Mouse (Mus musculus): ENCODE results near the gene Ralgps1. TPM values are rescaled to one million over a fixed set of nuclear protein-coding genes. Genes with fewer than 3 reads are reported as not detected.

Gene Ralgps1
- total RNA-seq, 2 experiments from 2014 or later, result 6.6 to 7.3 TPM

- DNase-seq, result no peak
Measured at GRCm38 (mm10) chr2:33280525-33280924, 90.8 kb downstream of the Ralgps1 start.

GRCm38 (mm10) chr2:33279758-33280157 is 91.5 kb downstream of the Ralgps1 start:
- DNase-seq, result no peak

DNA sequence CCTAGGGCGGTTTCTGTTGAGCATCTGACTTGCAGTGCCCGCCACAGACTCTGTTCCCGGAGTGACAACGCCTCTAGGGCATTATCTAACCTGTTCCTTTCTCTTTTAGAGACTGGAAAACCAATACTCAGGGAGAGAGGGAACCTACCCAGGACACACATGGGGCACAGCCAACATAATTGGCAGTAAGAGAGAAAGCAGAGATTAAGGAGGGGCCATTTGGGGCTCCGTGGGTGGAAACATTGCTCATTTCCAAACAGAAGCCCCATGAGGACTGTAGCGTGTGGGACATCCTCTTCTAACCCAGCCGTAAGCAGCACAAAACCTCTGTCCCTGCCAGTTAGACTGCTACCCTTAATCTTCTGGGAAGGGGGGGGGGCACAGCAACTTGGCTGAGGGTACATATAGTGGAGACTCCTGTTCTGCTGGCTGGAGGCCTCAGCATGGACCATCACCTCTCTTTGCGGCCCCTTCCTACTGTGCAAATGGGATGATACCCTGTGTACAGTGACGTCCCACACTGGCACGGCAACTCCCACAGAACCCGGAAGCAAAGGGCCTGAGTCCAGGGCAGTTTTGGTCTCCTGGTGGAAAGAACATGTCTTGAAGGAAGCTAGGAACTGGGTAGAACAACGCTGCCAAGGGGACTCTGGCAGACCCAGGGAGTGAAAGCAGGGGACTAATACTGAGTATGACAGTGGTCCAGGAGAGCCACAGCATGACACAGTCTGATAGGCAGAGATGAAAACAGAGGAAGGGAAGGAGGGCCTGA is 96.4 kb downstream of the Ralgps1 start:
- peak; percentile 56 to 64 for DNase-seq

GRCm38 (mm10) chr2:33272665-33273439 is 98.4 kb downstream of the Ralgps1 start:
- DNase-seq, result peak; percentile 57 to 59

DNA sequence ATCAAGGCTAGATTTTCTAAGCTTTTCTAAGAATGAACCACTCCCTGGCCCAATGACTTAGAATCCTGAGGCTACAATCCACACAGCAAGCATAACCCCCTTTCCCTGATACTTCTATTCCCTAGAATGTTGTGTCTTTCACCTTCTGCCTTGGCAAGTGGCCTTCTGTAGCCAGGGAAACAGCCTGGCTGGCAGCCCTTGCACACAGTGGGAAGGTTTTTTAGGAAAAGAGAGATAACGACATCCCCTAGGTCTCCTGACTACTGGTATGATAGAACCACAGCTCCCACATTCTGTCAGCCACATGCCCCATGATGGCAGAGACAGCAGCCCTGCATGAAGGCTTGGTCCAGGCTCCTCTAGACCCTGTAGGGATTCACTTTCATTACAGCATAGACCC is 99.8 kb downstream of the Ralgps1 start:
- DNase-seq, result no peak

- no peak for DNase-seq
Measured at GRCm38 (mm10) chr2:33270569-33270968, 100.7 kb downstream of the Ralgps1 start.

GRCm38 (mm10) chr2:33269132-33269493 is 102.2 kb downstream of the Ralgps1 start:
- peak in 1 of 2 experiments; percentile 61 for DNase-seq

DNA sequence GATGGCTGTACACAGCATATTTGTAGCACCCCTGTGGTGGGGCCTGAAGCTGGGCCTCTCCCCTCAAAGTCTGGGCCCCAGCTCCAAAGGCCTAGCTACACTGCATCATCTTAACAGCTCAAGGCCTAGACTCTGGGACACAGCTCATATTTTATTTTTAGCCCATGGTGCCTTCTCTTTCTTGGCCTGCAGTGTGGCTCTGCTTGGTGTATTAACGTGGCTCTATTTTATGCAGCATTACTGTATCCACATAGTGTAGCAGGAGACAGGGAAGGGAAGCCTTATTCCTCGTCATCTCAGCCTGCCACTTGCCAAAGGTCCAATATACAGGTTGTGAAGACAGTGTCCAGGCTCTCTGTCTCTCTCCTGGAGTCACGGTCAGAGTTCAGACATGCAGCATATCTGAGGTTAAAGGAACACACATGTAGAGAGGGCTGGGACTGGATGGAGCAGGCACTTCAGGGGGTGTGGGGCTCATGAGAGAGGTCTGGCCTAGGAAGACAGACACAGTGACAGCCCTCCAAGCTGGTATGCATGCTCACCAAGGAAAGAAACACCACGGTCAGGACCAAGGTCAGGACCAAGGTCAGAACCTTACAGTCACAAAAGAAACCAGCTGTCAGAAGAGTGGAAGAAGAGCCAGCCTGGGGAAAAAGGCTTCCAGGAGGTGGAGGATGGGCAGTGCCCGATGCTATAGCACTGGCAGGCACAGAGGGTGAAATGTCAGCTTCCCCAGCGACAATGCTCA is 102.7 kb downstream of the Ralgps1 start:
- DNase-seq, result peak in 1 of 2 experiments; percentile 38

DNA sequence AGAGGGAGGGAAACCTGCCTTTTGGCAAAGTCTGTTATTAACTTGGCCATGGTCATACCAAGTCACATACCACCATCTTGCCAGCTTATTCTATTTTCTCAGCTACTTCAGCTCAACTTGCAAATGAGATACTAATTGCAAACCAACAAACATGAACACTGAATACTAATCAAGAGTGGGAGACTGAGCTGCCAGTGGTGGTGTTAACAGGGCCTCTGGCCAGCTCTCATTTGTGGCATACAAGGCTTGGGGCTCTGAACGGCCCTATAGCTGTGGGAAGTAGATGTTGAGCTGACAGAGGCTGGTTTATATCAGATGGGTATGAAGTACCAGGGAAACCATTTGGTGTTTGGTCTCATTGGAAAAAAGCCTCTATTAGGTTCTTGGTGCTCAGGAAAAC is 104.2 kb downstream of the Ralgps1 start:
- DNase-seq, result no peak

DNA sequence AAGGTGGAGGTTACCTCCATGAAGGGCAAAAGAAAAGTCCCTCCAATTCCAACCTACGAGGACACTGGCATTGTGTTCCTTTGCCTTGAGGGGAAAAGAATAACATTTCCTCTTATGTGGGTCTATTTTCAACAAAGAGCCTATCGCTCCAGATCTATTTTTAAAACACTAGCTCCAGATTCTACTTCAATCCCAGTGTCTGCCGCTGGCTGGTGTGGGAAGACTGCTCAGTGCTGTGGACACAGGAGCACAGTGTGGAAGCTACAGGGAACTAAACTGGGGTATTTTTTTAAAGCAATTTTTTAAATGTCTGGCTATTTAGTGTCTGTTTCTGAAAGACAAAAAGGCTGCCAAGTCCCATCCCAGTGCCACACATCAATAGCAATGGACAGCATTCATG is 105.5 kb downstream of the Ralgps1 start:
- peak in 1 of 2 experiments; percentile 42 for DNase-seq

- no peak for DNase-seq
Measured at GRCm38 (mm10) chr2:33261475-33261874, 109.8 kb downstream of the Ralgps1 start.

DNA sequence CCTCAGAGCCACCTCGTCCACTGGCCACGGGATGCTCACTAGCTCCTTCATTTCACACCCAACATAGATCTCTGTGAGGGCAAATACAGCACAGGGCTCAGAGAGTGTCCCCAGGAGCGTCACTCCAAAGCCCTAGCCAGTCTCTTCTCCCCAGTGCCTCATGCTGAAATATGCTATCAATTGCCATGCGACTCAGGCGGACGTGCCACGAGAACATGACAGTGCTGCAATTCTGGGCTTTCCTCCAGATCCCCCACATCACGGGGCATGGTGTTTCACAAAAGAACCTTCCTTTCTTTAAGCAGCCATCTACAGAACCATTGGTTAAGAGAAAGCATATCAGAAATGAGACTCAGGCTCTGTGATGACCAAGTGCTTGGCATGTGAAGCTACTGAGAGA is 110.5 kb downstream of the Ralgps1 start:
- DNase-seq, result no peak

GRCm38 (mm10) chr2:33256769-33257537 is 114.3 kb downstream of the Ralgps1 start:
- DNase-seq, result no peak

DNA sequence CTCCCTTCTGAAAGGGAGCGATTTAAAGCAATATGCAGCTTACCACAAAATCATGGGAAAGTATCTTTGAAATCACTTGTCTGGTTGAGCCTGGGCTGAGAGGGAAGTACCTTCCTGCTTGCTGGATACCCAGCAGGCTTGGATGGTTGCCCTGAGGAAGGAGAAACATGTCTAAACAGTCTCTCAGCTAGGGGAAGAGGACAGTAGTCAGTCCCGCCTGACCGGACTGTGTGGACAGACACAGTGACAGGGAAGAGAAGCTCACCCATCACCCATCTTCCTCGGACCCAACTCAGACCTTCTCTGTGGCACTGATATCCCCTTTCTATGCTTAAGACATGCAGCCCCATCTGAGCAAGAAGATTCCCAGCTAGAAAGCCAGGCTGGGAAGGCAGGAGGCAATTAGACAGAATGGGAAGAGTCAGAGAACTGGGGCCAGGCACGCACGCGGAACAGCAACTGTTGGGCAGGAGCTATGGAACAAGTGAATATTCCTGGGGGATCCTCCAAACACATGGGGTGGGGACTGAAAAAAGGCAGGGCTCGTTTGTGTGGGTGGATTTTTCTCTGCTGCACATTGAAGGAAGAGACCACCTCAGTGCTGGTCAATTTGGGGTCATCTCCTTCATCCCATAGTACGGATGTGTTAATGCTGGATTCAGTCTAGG is 116.8 kb downstream of the Ralgps1 start:
- peak; percentile 44 to 58 for DNase-seq

DNA sequence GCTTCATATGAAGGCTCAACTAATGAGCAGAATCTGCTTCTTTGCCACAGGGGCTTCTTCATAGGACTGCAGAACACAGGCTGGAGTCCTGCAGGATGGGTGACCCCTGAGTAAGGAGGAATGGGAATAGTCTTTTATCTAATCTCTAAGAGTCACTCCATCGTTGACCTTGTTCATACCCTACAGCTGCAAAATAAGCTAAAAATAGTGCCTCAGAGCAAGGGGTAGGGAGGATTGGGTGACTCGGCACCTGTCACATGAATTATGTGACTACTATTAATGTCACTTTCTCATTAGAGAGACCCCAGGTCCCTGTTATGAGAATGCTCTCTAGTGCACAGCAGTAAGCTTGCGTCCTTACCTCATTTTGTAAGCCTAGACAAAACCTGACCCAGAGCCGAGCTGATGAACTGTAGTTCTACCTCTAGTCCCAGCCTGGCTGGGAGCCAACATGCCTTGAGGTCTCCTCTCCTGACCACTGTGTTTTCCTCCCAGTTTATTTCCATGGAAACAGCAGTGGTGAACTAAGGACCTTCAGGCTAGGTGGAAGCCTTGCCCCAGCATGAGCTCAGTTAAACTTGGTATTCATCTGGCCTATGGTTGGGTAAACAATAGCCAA is 117.6 kb downstream of the Ralgps1 start:
- DNase-seq, result peak in 1 of 2 experiments; percentile 66

DNA sequence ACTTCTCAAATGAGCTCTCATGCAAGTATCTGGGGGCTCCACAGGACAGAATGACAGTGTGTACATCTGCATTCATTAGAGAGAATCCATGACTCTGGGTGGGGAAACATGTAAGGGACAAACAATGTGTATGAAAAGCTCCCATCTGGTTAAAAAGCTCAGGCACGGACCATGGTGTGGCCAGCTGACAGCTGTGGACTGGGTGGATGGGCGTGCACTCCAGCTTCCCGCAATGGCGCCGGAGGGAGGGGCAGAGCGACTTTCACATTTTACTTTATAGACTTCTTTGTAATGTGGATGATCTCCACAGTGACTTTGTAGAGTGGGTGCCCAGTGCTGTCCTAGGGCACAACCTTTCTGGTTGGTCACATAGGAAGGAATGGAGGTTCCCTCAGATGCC is 118.5 kb downstream of the Ralgps1 start:
- DNase-seq, result no peak

DNA sequence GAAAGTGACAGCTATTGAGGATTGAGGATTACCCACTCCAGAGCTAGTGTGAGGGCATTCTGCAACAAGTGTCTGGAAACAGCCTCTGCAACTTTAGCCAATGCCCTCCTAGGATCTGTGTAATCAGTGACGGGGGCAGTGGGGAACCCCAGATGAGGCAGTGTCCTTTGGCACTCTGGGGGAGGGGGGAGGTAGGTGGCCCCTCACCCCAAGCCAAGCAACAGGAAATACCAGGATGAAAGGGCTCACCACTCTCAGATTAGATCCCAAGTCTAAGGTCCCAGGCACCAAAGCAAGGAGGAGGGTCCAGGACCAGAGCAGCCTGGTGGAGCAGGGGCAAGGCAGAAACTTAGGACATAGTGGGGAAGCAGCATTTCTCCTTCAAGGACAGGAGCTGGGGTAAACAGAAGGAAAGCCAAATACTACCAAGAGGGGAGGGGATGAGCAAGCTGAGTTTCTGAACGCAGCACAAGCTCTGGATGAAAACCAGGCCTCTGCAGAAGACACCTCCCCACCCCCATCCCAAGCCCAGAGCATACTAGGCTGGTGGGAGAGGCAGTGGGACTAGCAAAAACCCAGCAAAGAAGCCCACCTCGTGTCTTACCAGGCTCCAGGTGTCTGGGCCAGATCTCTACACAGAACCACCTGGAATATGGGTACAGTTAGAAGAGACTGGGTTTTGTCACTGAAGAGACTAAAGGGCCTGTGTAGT is 121.2 kb downstream of the Ralgps1 start:
- no peak for DNase-seq

- DNase-seq, result no peak
Measured at GRCm38 (mm10) chr2:33248549-33248948, 122.7 kb downstream of the Ralgps1 start.

DNA sequence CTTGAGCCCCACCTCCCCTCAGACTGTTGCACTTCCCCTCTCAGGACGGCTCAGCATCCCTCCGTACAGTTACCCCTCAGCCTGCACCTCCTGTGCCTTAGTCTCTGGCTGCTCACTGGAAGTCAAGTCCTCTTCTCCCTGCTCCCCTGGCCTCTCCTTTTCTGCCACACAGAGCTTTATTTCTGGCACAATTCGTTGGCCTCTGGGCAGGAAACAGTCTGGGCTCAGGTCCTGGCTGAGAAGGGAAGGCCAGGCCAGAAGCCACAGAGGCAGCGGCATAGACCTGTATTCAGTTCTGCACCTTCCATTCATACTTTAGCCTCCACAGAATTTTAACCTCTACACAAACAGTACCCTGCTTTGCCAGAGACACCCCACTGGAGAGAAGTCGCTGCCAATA is 124.4 kb downstream of the Ralgps1 start:
- DNase-seq, result no peak

- DNase-seq, result no peak
Measured at GRCm38 (mm10) chr2:33245350-33245749, 125.9 kb downstream of the Ralgps1 start.
